Mouse (Mus musculus): Measurements from ENCODE around the gene Entpd7. TPM values are rescaled to one million over a fixed set of nuclear protein-coding genes. Genes with fewer than 3 reads are reported as not detected.

The Entpd7 gene
- total RNA-seq, 4 experiments from 2014 or later: 17.8 to 21.6 (median 18.7) TPM

DNA sequence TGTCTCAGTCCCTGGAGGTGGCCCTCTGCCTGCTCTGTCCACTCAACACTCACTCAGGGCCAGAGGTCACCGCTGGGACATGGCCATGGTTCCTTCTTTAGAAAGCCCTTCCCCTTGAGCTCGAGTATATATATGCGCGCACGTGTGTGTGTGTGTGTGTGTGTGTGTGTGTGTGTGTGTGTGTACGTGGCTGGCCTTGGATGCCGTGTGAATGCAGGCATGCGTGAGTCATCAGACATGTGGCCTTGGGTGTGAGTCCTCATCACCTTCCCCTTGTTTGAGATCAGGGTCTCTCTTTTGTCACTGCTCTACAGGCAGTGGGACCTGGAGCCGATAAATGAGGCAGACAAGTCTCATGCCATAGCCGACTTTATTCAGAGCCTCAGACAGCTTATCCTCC lies 34.0 kb downstream of the Entpd7 start:
- no peak for DNase-seq (ENCODE audit: low spot score in 2 of 2)

DNA sequence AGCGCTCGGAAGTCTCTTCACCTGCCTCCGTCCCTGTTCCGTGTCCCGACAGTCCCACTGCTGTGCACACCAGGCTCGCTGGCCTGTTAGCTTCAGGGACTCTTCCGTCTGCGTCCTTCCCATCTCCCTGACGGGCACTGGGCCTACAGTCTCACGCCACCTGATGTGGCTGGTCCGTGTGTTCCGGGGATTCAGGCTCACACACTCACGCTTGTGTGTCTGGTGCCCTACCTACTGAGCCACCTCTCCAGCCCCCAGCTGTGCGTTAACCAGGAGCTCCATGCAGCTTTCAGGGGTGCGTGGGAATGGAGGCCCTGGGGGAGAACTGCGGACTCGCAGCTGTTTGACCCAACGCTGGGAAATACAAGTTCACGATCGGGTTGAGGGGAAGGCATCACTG lies 34.7 kb downstream of the Entpd7 start:
- DNase-seq (ENCODE audit: low spot score in 2 of 2): no peak

DNA sequence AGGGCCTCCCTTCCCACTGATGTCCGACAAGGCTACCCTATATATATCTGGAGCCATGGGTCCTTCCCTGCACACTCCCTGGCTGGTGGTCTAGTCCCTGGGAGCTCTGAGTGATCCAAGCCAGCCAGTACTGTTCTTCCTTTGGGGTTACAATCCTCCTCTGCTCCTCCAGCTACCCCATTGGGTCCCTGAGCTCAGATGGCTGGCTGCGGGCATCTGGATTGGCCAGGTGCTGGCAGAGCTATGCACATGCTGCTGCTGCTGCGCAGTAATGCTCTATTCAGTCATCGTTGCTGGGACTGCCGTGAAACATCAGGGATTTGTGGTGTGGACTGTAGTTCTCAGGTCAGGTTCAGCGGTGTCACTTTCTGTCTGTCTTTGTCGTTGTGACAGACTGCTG lies 35.3 kb downstream of the Entpd7 start:
- DNase-seq (ENCODE audit: low spot score in 2 of 2): no peak

DNA sequence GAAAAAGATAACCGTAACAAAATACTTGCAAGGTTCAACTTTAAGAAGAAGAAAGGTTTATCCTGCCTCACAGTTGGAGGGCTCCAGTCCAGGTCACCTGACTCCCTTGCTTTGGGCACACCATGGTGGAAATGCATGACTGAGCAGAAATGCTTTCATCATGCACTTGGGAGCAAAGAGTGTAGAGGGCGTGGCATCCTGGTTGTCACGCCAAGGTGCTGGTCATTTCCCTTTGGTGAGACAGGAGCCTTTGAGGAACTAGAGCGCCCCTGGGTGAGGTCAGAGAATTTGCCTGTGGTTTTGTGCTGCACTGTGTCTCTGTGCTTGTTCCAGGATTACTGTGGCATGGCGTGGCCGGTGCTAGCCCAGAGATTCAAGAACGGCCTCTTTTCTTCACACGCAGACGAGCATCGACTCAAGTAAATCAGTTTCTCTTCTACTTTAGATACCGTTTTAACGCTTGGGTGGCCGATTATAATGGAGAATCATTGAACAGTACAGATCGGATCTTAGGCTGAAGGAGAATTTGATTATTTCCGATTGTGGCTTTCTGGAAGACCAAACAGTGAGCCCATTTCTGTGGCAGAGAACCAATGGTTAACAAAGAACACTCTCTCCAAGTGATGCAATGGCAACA lies 37.2 kb downstream of the Entpd7 start:
- DNase-seq (ENCODE audit: low spot score in 2 of 2): no peak

DNA sequence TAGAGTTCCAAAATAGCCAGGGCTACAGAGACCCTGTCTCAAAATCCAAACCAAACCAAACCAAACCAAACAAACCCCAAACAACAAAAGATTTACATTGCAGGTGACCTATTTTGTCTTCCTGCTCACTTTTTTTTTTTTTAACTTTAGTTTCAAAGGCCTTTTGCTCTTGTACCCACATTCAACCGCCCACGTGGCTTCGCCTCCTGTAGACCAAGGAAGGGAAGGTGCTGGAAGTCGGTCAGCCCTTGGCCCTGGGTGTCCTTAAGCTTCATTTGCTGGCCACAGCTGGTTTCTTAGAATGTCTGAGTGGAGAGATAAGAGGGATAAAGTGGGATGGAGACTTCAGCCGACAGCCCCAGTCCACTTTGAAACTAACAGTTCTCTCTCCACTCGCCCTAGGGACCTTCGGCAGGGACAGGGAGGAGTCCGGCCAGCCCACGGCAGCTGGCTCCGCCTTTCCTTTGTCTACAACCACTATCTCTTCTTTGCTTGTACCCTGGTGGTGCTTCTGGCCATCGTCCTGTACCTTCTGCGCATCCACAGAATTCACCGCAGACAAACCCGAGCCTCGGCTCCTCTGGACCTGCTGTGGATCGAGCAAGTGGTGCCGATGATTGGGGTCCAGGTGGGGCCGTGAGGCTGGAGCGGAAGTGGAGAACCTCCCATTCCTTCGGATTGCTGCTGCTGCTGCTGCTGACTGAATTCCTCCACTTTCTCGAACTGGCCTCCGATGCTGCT lies 40.0 kb downstream of the Entpd7 start:
- DNase-seq (ENCODE audit: low spot score in 2 of 2): no peak

DNA sequence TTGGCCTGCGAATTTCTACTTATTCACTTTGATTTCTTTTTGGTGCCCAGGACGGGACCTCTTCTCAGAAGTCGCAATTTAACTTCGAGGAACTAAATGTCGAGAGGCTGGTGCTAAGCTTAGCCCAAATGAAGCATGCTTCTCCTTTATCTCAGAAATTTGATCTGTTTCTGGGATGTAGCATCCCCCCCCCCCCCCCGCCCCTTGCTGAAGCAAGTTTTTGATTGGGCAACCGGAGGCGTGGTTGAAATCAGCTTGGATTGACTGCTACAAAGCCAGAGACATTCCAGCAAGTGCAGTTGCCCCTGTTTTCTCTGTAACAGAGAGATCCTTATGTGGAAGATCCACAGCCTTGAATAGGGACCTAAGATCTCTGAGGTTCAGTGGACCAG lies 40.6 kb downstream of the Entpd7 start:
- DNase-seq (ENCODE audit: low spot score in 2 of 2): no peak

DNA sequence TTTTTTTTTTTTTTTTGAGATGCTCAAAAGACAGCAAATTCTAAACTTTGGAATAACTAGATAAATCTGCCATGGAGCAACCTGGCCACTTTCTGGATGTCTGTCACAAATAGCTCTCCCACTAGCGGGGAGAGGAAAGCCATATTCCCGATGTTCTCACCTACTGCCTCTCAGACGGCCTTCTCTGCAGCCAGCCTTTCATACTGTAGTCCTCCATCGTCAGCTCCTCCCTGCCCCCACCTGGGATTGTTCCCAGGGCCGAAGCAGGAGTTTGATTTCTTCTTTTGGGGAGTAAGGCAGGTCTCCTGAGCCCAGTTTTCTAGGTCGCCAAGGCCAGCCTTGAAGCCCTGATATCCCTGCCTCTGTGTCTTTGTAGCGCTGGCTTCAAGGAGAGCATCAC lies 41.7 kb downstream of the Entpd7 start:
- no peak for DNase-seq (ENCODE audit: low spot score in 2 of 2)

DNA sequence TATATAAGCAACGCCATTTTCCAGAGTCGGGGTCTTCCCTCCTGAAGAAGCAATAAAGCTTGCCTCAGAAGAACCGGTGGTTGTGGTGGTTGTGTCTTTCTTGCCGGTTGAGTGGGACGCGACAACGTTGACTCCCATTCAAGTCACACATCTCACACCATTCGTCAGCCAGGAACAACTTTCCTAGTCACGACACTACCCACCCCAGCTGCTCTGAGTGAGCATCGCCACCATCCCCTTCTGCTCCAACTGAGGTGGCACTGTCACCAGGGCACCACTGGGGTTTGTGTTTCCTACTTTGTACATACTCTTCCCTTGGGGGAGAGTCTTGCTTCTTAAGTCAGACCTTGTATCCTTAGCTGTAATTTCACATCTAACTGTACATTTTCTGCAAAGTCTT lies 48.9 kb downstream of the Entpd7 start:
- no peak for DNase-seq (ENCODE audit: low spot score in 2 of 2)

DNA sequence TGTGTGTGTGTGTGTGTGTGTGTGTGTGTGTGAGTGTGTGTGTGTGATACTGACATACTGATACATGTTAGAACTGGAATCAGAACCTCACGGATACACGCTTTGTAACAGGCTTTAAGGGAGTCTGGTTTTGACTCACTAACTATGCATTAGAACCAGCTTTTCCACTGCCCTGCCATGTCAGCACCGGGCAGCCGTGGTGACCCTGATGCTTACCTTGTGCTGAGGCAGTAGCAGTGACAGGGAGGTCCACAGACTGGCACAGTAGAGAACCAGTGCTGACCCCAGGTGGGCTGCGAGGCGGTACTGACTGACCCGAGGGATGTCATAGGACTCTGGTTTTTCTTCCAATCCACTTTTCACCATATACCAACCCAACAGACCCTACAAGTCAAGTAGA lies 53.9 kb downstream of the Entpd7 start:
- no peak for DNase-seq (ENCODE audit: low spot score in 2 of 2)

DNA sequence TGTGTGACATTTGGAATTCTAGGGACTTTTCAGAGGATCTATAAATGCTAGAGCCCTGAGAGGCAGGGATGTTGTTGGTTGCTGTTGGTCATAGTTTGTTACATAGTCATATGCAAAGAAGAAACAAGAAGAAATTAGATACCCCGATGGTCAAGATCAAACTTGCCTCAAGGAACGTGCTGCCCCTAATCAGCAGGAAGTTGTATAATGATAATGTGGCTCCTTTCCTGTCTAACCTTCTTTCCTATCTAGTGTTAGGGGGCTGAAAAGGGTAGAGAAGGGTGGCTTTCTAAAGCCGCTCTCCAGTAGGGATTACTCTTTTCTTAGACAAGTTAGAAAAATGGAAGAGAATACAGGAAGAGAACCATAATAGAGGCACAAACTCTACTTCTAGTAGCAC lies 56.3 kb downstream of the Entpd7 start:
- DNase-seq (ENCODE audit: low spot score in 2 of 2): no peak

DNA sequence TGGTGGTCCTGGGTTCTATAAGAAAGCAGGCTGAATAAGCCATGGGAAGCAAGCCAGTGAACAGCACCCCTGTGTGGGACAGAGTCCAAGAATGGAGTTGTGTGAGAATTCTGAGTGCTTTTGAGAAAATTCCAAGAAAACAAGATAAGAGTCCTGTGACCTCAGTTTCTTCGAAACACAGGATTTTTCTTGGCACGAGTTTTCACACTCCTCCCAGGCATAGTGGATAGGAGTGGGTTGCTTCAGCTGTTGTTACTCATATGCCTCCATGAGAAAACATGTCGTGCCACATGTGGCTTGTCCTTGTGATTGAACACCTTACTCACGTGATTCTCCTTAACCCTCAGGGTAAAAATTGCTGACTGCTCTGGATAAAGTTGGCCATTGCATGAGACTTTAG lies 58.4 kb downstream of the Entpd7 start:
- DNase-seq (ENCODE audit: low spot score in 2 of 2): no peak

DNA sequence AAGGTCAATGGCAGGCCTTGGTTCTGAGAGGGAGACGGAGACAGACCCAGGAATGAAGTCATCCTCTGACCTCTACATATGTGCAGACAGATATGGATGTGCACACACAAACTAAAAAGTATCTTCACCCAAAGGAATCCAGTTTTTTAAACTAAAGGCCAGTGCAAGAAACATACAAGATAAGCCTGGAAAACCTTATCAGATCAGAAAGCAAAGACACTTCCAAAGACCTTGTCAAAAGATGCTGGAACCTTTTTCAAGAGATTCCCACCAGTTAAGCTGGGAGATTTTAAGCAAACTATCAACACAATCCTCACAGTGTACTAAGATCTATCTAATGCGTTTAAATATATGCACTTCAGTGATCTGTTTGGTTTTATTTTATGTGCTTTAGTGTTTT lies 60.5 kb downstream of the Entpd7 start:
- DNase-seq (ENCODE audit: low spot score in 2 of 2): no peak

DNA sequence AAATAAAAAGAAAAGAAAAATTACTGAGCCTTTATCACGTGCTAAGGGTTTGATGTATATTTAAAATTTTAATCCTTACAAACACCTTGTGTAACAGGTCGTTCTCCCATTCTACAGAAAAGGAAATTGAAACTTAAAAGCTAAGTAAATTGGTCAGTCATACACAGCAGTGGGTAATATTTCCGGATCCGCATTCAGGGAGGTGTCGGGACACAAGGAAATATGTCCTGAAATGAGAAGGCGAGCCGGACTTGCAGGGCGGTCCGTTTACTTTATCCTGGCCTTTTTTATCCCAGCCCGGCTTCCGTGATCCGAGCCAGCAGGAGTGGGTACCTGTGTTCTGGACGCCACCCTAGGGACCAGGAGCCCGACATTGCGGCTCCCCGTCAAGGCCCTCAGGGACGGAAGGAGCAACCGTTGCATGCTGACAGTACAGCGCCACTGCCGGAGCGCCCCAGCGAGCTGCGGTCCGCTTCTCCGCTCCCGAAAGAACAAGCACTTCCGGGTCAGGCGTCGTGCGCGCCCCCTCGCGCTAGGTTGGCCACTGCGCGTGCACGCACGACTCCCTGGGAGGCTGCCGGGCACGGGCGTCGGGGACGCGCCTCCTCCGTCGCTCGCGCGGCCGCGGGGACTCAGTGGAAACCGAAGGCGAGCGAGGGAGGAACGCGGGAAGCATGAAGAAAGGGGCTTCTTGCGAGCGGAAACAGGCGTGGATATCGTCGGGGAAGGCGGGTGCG lies 63.2 kb downstream of the Entpd7 start, which contains the start of the genes Cutc and Cox15:
TSS of gene Cutc (plus strand) at position 508 of the 737 bp plus-strand sequence.
TSS of gene Cox15 (minus strand) at position 512 of the 737 bp plus-strand sequence.
- DNase-seq (ENCODE audit: low spot score in 2 of 2): peak; percentile 93 to 97

DNA sequence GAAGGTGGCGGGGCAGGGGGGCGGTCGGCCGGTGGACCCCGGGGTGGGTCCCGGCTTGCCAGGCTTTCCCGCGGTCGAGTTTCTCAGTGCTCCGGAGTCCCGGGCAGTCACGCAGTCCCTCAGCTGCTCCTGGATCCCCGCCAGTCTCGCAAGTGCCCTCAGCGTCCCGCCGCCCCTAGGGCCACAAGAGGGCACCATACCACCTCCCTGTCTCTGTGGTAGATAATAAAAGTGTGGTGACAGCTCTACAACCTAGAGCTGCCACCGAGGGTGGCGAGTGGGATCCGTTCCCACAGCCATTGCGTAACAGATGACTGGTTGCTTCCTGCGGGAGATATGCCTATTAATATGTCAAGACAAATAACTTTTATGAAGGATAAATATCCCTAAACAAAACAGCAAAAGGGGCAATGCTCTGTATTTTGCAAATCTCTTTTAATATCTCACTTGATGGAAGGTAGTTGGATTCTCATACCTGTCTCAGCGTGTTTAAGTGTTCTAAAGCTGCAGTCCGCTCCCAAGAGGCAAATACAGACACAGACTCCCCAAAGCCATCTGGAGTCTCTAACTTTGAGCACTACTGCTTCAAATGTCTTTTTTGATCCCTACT lies 63.9 kb downstream of the Entpd7 start:
- DNase-seq (ENCODE audit: low spot score in 2 of 2): peak; percentile 78 to 80

DNA sequence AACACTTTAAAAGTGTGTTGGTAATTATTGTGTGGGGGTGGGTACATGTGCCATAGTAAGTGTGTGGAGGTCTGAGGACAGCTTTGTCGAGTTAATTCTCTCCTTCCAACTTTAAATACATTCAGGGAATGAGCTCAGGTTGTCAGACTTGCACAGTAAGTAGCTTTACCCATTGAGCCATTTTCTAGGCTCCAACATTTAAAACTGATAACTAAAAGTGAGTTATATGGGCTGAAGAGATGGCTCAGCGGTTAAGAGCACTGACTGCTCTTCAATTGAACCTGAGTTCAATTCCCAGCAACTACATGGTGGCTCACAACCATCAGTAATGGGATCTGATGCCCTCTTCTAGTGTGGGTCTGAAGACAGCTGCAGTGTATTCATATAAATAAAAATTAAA lies 64.8 kb downstream of the Entpd7 start:
- DNase-seq (ENCODE audit: low spot score in 2 of 2): no peak

DNA sequence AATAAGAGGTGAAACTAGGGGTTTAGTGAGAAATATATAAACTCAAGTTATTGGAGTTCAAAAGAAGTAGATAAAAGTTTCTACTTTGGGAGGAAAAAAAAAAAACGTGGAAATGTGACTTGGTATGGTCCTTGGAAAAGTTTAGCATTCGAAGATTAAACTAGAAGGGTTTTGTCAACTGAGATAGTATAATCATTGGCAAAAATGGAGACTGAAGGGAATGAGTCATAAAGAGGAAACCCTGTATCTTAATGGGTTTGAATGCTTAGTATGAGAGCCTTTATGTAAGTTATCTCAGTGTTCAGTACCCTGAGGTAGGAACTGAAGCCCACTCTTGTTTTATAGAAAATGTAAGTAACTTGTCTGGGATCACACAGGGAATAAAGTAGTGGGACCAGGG lies 65.4 kb downstream of the Entpd7 start:
- DNase-seq (ENCODE audit: low spot score in 2 of 2): no peak

DNA sequence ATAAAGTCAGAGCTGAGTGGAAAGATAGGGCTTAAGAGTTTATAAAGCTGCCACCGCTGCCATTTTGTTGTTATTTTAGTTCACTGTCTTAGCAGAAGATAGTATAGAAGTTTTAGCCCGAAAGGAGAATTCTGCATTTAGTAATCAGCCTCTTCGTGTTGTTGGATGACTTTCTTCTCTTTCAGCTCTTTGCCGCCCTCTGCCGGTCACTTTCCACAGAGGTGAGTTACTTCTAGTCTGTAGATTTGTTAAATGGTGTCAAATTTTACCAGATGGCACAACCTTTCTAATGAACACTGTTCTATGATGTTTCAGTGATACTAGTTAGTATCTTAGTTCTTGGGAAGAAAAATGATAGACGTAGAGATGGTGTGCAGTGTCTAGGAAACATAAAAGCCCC lies 71.0 kb downstream of the Entpd7 start:
- peak in 1 of 2 experiments; percentile 49 for DNase-seq (ENCODE audit: low spot score in 2 of 2)

DNA sequence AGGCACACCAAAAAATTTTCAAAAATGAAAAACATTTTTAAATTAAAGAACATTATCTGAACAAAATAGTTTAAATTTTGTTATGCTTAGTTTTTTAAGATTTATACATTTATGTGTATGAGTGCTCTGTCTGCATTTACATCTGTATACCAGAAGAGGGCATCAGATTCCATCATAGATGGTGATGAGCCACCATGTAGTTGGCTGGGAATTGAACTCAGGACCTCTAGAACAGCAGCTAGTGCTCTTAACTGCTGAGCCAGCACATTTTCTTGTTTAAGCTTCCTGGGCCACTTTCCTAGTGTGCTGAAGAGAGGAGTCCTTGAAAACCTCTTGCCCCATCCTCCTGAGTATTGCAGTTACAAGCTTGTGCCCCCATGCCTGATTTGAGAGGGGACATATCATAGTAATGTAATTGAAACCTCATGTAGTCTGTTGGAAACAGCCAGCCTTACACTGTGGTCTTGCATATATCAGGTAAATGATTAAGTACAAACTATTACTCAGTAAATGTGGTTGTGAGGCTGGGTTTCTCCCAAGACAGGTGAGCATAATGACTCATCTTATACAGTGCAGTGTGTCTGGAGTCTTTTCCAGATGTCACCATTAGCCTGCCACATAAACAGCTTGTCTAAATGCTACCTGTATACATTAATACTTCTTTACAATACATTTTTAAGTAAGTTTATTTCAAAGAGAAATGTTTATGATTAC lies 72.2 kb downstream of the Entpd7 start:
- no peak for DNase-seq (ENCODE audit: low spot score in 2 of 2)

DNA sequence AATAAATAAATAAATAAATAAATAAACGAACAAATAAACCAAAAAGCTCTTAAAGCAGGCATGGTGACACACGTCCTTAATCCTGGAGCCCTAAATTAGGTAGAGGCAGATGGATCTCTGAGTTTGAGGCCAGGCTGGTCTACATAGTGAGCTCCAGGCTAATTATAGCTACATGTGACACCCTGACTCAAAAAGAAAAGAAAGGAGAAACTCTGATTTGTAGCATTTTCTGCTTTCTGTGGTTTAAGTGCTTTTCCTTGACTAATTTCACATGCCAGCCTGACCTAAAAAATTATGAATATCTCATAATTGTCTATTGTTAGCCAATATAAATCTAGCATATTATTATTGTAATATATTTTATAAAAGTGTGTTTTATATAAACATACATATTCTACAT lies 72.9 kb downstream of the Entpd7 start:
- no peak for DNase-seq (ENCODE audit: low spot score in 2 of 2)

DNA sequence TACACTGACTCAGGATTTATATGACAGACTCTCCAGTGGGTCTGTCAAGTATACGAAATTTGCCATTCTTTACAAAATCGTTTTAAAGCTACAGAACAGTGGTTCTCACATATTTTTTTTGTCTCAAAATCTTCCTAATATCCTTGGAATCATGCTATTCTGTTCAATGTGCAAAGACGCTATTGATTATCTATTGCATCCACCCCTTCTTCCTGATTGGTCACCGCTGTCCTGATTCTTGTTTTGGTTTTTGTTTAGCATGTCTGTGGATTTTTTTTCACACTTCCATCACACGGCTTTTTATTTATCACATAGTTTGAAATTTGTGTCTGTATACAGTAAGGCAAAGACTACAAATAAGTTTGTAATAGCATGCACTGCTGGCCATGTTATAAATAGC lies 77.0 kb downstream of the Entpd7 start:
- no peak for DNase-seq (ENCODE audit: low spot score in 2 of 2)

DNA sequence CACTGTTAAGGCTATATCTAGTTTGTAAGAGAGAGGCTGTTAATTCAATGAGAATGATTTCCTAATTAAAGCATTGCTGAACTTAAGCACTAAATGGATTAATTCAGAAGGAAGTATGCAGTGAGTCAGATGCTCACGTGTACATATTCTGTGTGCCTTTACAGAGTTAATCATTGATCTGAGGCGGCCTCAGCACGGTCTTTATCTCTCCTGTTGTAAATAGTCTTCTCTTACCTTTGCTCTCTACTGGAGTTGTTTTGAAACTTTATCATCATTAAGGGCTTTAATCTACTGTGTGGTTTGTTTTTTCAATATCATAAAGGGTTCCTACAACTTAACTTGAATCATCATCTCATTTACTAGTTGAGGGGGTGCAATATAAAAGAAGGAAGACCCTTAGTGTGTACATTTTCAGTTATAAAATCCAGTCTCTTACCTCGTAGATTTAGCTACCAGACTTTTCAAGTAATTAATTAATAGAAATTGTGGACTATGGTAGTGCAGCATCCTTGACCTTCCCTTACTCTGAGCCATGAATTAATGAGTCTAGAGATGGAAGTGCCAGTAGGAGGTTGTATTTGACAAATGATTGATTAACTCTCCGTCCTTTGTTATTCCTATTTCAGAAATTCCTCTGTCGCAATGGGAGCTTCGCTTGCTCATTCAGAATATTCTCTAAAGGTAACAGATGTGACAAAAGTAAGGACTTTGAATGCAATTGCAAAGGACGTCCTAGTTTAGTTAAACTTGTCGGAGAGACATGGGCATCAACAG lies 78.3 kb downstream of the Entpd7 start:
- DNase-seq (ENCODE audit: low spot score in 2 of 2): no peak
